Mouse (Mus musculus) brain, embryonic 18.5 days (tissue): ENCODE data around the gene Itgb3.

ENCODE experiments used
- DNase-seq: peaks from one replicate; pipeline ENCODE4 v3.0.0-alpha.2; 2012; ENCODE audit warnings: low read depth, low spot score

The Itgb3 gene

GRCm38 (mm10) chr11:104619084-104620022 is 11.6 kb downstream of the Itgb3 start:
- DNase-seq: no peak

GRCm38 (mm10) chr11:104622040-104622962 is 14.5 kb downstream of the Itgb3 start:
- no peak for DNase-seq

GRCm38 (mm10) chr11:104624791-104625391 is 17.1 kb downstream of the Itgb3 start:
- DNase-seq: no peak

- no peak for DNase-seq
Observed at GRCm38 (mm10) chr11:104625453-104626402, 17.9 kb downstream of the Itgb3 start.

- DNase-seq: no peak
Observed at GRCm38 (mm10) chr11:104626635-104627034, 18.8 kb downstream of the Itgb3 start.

- DNase-seq: no peak
Observed at GRCm38 (mm10) chr11:104627616-104628301, 20.0 kb downstream of the Itgb3 start.

- DNase-seq: no peak
Observed at GRCm38 (mm10) chr11:104628566-104628965, 20.8 kb downstream of the Itgb3 start.

GRCm38 (mm10) chr11:104630185-104630835 is 22.5 kb downstream of the Itgb3 start:
- no peak for DNase-seq

- no peak for DNase-seq
Observed at GRCm38 (mm10) chr11:104631306-104631705, 23.5 kb downstream of the Itgb3 start.

- no peak for DNase-seq
Observed at GRCm38 (mm10) chr11:104637010-104637409, 29.2 kb downstream of the Itgb3 start.

- no peak for DNase-seq
Observed at GRCm38 (mm10) chr11:104638006-104638405, 30.2 kb downstream of the Itgb3 start.

- no peak for DNase-seq
Observed at GRCm38 (mm10) chr11:104638906-104639305, 31.1 kb downstream of the Itgb3 start.

- DNase-seq: no peak
Observed at GRCm38 (mm10) chr11:104639634-104640033, 31.8 kb downstream of the Itgb3 start.

- no peak for DNase-seq
Observed at GRCm38 (mm10) chr11:104640894-104641293, 33.1 kb downstream of the Itgb3 start.

GRCm38 (mm10) chr11:104643236-104643635 is 35.4 kb downstream of the Itgb3 start:
- no peak for DNase-seq

GRCm38 (mm10) chr11:104645402-104645801 is 37.6 kb downstream of the Itgb3 start:
- DNase-seq: no peak

- DNase-seq: no peak
Observed at GRCm38 (mm10) chr11:104646173-104646572, 38.4 kb downstream of the Itgb3 start.

GRCm38 (mm10) chr11:104646611-104647010 is 38.8 kb downstream of the Itgb3 start:
- no peak for DNase-seq

GRCm38 (mm10) chr11:104647188-104647867 is 39.5 kb downstream of the Itgb3 start:
- no peak for DNase-seq
